Mouse (Mus musculus) testis, adult 10 weeks (tissue): ENCODE data around the gene Ppp1ca. TPM values are rescaled to one million over a fixed set of nuclear protein-coding genes. Genes with fewer than 3 reads are reported as not detected.

Experiments used
- polyA plus RNA-seq: library from polyadenylated mRNA; stranded (reverse); fragments of 350-450 nt; fragmentation: Illumina TruSeq; extraction: RNeasy Lipid Tissue Mini Kit (QIAGEN cat#74804); gene quantifications from one replicate; pipeline ENCODE4 v1.2.3, GENCODE M21; 2014; ENCODE audit warnings: low read depth, low replicate concordance

The Ppp1ca gene
- polyA plus RNA-seq, result 15.9 TPM

DNA sequence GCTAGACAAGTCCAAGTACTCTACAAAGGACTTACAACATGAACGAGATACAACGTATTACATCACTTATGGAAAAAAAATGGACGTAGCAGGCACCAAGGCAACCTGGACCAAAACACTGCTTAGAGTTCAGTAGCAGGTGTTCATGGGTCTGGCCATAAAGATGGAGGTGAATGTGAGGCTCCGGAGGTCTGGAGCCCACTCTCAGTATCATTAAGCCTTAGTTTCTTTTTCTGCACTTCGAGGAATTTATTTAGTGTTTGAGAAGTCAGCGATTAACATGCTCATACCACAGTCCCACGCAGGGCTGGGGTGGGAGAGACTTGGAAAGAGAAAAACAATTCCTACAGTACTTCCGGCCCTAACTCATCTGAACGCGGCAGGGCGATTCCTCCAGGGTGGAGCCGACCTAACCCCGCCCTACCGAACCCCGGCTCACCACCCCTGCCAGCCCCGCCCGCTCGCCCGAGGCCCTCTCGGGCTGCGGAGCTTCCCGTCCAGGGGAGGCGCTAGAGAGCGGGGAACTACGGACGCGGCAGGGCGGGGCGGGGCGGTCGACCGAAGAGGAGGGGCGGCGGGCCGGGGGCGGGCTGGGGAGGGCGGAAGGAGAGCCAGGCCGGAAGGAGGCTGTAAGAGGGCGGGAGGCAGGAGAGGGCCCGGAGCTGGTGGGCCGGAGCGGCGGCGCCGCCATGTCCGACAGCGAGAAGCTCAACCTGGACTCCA, at the start of gene Ppp1ca:
TSS of gene Ppp1ca (plus strand) at position 538 of the 723 bp plus-strand sequence.

DNA sequence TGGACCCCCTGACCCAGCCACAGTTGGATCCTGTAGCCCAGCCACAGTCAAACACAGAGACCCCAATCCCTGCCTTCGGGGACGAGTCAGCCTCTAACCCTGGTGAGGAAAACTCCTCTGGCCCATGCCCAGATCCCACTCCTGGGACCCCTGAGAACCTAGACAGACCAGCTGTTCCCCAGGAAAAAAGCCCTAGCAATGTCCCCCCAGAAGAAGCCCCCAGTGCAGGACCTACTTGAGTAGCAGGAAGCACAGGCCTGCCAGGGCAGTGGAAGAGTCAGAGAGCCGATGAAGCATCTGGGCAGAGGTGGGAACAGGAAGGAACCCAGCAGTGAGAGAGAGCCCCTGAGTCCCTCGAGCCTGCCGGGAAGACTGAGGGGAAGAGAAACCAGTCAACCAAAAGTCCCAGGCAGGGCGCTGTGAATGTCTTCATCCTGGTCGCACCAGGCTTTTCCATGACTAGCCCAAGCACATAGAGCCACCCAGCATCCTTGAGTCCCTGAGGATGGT, 48.1 kb upstream of the Ppp1ca start, which contains the start of gene Cabp4:
TSS of gene Cabp4 (minus strand) at position 275 of the 510 bp plus-strand sequence.

DNA sequence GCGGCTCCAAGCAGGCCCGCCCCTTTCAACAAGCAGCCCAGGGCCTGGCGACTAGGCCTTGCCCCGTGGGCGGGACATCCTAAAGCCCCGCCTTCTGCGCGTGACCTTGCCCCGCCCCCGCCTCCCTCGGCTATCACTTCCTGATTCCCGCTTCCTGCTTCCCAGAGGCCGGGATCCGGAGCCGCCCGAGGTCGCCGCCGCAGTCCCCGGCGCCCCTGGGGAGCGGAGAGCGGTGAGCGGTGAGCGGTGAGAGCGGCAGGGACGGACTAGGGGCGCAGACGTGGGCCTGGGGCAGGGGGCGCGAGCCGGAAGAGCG, 43.4 kb upstream of the Ppp1ca start, which contains the start of gene Coro1b:
TSS of gene Coro1b (plus strand) at position 129 of the 316 bp plus-strand sequence.

DNA sequence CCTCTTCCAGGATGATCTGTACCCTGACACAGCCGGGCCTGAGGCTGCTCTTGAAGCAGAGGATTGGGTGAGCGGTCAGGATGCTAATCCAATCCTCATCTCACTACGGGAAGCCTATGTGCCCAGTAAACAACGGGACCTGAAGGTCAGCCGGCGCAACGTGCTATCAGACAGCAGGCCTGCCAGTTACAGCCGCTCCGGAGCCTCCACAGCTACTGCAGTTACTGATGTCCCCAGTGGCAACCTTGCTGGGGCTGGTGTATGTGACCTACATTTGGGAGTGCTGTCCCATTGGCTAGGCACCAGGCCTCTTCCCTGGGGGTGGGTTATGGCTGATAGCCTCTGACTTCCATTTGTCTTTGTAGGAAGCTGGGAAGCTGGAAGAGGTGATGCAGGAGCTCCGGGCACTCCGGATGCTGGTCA, 38.6 kb upstream of the Ppp1ca start, which contains the start of gene Ptprcap:
TSS of gene Ptprcap (plus strand) at position 373 of the 423 bp plus-strand sequence.

DNA sequence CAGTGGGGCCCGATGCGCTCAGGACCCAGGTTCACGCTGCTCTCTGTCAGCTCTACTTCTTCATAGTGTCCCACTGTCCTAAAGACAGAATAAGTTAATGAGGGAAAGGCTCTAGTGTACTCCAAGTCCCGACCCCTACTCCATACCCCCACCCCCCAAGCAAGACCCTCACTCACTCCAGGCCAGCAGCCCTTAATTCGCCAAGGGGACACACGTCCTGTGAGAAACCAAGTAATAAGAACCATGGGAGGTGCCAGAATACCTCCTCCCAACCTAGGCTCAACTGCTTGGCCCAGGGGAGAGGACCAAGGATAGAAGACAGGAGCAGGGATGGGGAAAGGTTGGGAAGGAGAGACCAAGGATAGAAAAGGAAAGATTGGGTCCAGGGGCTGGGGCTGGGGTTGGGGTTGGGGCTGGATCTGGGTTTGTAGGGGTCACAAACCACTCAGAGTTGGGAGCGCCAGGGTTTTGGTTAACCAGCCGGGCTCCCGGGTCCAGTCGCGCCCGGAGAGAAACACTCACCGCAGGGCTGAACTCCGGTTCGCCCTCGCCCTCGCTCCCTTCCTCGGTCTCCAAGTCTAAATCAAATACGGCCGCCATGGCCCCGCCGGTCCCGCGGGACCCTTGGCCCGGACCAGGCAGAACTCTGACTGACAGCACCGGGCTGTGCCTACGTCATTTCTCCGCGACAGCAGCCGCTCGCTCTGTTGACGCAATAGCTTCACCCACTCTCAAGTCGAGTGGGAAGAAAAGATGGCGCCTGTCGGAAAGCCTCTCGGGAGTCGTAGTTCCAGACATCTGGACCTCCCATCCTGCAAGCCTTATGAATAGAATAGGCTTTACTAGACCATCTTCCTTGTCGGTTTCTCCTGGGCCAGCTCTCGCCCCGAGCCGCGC, 29.0 kb upstream of the Ppp1ca start, which contains the start of gene Rps6kb2:
TSS of gene Rps6kb2 (minus strand) at position 709 of the 897 bp plus-strand sequence.

DNA sequence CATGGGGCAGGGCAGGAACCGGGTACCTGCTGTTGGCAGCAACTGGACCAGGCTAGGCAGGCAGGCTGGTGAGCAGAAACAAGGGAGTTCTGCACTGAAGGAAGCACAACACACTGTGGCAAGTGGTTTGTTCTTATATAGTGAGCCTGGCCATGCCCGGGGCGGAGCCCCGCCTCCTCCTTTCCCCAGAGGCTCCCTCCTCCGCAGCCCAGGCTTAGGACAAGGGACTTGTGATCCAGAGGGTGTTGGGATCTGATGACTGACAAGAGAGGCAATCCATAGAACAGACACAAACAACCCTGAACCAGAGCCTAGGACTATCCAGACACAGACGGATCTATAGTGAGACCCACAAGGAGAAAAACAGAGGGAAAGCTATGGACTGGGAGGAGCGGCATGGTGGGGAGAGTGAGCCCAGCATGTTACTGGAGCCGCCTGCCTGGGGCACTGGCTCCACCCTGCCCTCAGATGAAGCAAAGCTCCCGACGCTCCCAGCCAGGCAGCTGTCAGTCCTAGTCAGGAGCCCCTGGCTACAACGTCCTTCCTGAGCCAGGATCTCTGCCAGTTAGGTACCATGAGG, 16.4 kb upstream of the Ppp1ca start, which contains the start of gene Carns1:
TSS of gene Carns1 (minus strand) at position 112 of the 580 bp plus-strand sequence.

DNA sequence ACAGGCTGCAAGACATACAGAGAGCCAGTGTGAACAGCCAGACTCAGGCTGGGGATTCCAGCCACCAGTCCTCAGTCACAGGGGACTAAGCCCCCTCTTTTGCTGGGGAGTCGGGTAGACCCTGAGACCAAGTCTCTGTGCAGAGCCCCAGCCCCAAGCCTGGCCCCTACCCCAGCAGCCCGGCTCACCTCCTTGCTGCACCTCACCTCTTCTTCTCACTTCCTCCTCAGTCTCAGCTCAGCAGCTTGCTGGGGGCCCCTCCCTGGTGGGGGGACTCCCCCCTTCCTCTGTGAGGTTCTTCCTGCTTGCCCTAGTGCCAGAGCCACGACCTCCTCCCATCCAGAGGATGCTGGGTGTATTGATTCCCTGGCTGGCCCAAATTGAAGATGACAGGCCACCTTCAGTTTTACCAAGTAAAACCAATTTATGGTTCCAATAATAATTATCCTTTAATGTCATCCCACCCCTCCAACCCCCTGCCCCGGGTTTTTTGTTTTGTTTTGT, 982 bp upstream of the Ppp1ca start, which contains the start of gene Tbc1d10c:
TSS of gene Tbc1d10c (minus strand) at position 454 of the 504 bp plus-strand sequence.

DNA sequence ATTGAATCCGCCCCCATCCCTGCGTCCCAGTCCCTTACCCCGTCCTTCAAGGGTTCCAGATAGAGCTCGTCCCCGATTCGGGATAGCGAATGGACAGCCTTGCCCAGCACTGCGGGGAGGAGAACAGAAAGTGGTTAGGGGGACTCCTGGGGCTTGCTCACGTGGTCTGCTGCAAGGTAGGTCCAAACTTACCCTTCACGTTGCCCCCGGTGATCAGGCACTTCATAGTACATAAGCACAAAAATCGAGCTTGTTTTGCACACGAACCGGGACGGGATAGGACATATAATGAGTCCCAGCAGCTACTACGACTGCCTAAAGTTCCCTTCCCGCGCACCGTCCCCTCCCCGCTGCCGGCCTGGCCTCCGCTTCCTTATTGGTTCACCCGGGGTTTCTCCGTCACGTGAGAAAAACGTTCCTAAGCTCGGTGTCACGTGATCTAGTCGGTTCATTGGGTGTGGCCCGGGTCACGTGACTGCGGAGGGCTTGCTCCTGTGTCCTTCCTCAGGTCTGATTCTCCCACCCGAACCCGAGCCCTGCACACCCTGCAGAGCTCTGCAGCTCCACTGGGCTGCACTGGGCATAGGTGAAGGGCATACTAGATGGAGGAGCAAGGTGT, 9.5 kb downstream of the Ppp1ca start, which contains the start of gene Rad9a:
TSS of gene Rad9a (minus strand) at position 372 of the 619 bp plus-strand sequence.

DNA sequence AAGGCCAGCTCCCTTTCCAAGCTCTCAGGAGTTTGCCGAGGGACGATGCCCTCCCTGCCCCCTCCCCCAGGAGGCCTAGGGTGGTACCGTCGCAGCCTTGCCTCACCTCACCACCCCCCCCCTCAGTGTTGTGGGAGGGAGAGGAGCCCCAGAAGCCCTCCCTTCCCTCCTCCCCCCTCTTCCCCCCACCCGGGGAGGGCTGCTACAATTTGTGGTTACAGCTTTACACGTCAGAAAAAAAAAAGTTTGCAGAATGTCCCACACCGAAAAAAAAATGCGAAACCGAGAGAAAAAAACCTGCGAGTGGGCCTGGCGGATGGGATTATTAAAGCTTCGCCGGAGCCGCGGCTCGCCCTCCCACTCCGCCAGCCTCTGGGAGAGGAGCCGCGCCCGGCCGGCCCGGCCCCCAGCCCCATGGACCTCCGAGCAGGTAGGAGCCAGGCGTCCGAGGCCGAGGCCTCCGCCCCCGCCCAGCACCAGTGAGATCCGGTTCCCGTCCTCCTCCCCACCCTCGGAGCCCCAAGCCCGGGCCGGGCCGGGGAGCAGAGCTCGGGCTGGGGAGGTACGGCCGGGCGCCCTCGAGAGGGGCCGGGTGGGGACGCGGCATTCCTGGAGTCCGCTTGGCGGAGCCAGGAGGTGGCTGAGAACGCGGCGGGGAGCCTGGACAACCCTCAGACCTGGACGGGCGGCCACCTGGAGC, 22.4 kb downstream of the Ppp1ca start, which contains the start of the genes Clcf1 and AC109138.7:
TSS of gene Clcf1 (plus strand) at position 168 of the 700 bp plus-strand sequence.
TSS of gene AC109138.7 (plus strand) at position 287 of the 700 bp plus-strand sequence.

DNA sequence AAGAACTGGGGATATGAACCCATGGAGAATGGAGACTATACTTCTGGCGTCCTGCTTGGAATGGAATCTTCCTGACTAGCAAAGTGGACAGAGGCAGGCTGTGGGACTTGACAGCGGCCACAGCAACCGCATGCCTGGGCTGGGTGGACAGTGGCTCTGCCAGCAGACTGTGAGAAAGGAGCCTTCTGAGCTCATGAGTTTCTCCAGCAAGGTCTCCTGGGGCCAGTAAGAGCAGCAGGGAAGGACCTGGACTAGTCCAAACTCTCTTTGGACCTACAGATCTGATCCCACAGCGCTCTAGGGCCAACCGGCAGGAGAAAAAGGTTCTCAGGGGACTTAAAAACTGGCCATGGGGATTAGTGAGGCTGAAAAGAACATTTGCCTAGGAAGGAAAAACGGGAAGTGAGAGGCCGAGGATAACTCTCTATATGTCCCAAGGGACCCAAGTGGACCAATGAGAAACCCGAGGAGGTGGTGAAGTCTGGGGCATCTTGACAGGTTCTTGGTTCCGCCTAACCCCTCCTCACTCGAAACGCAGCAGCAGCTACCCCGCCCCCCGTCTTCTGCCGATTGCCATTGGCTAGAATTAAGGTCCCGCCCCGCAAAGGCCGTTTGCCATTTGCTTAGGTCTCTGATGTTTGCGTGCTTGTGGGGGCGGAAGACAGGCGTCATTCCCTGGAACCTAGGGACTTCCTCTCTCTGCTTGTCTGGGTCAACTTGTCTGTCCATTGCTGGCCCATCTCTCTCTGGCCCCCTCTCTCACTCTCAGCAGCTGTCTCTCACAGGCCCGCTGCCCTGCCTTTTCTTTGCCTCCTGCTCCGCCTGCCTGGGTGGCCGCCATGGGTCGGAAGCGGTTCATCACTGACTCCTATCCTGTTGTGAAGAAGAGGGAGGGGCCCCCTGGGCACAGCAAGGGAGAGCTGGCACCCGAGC, 39.7 kb downstream of the Ppp1ca start, which contains the start of gene Pold4:
TSS of gene Pold4 (plus strand) at position 647 of the 933 bp plus-strand sequence.

Other genes starting within 250 kb of the Ppp1ca start
- gene Aldh3b3, start 233.4 kb upstream of the Ppp1ca start, polyA plus RNA-seq, result 0.28 TPM
- 2.5 TPM for gene Aldh3b2, start 219.7 kb upstream of the Ppp1ca start, polyA plus RNA-seq
- gene Acy3, start 205.5 kb upstream of the Ppp1ca start, polyA plus RNA-seq, result 0.48 TPM
- not detected for gene Tbx10, start 199.3 kb upstream of the Ppp1ca start, polyA plus RNA-seq
- gene Nudt8, start 191.5 kb upstream of the Ppp1ca start, polyA plus RNA-seq, result not detected
- gene Gm49405, start 191.4 kb upstream of the Ppp1ca start, polyA plus RNA-seq, result not detected
- not detected for gene Doc2g, start 188.8 kb upstream of the Ppp1ca start, polyA plus RNA-seq
- gene Ndufv1, start 179.3 kb upstream of the Ppp1ca start, polyA plus RNA-seq, result 5.9 TPM
- 5.3 TPM for gene Gstp1, start 154.1 kb upstream of the Ppp1ca start, polyA plus RNA-seq
- gene Gstp2, start 146.0 kb upstream of the Ppp1ca start, polyA plus RNA-seq, result not detected
- not detected for gene Gstp3, start 132.5 kb upstream of the Ppp1ca start, polyA plus RNA-seq
- gene Cabp2, start 110.5 kb upstream of the Ppp1ca start, polyA plus RNA-seq, result not detected
- gene Cdk2ap2, start 94.9 kb upstream of the Ppp1ca start, polyA plus RNA-seq, result 1.1 TPM
- 0.81 TPM for gene Pitpnm1, start 92.1 kb upstream of the Ppp1ca start, polyA plus RNA-seq
- gene Aip, start 66.2 kb upstream of the Ppp1ca start, polyA plus RNA-seq, result 0.62 TPM
- gene Gpr152, start 52.3 kb upstream of the Ppp1ca start, polyA plus RNA-seq, result not detected
- gene Cabp4, start 48.0 kb upstream of the Ppp1ca start, polyA plus RNA-seq, result 0.14 TPM
- gene Coro1b, start 43.4 kb upstream of the Ppp1ca start, polyA plus RNA-seq, result 16.9 TPM
- gene Ptprcap, start 38.5 kb upstream of the Ppp1ca start, polyA plus RNA-seq, result 1.9 TPM
- 0.71 TPM for gene Rps6kb2, start 28.7 kb upstream of the Ppp1ca start, polyA plus RNA-seq
- 0.43 TPM for gene Carns1, start 16.6 kb upstream of the Ppp1ca start, polyA plus RNA-seq
- not detected for gene Tbc1d10c, start 781 bp upstream of the Ppp1ca start, polyA plus RNA-seq
- 1.2 TPM for gene Rad9a, start 9.6 kb downstream of the Ppp1ca start, polyA plus RNA-seq
- 0.20 TPM for gene Clcf1, start 22.2 kb downstream of the Ppp1ca start, polyA plus RNA-seq
- not detected for gene AC109138.7, start 22.3 kb downstream of the Ppp1ca start, polyA plus RNA-seq
- not detected for gene Pold4, start 39.8 kb downstream of the Ppp1ca start, polyA plus RNA-seq
- gene Ssh3, start 77.1 kb downstream of the Ppp1ca start, polyA plus RNA-seq, result 0.39 TPM
- gene Ankrd13d, start 91.1 kb downstream of the Ppp1ca start, polyA plus RNA-seq, result not detected
- 3.2 TPM for gene Grk2, start 114.2 kb downstream of the Ppp1ca start, polyA plus RNA-seq
- 49.2 TPM for gene Kdm2a, start 206.2 kb downstream of the Ppp1ca start, polyA plus RNA-seq
- 0.31 TPM for gene Rhod, start 247.4 kb downstream of the Ppp1ca start, polyA plus RNA-seq